Mouse (Mus musculus): ENCODE results near the gene Cln5. TPM values are rescaled to one million over a fixed set of nuclear protein-coding genes. Genes with fewer than 3 reads are reported as not detected.

Gene Cln5
- total RNA-seq (2017): 23.6 and 34.8 TPM in 2 replicates

- peak; percentile 82 for ATAC-seq (replicated peaks; ENCODE audit: low read depth, poor library complexity, severe bottlenecking)
These were observed at the start of gene Cln5 for GRCm38 (mm10) chr14:103069864-103070611. Gene Cln5 (plus strand): TSS chr14:103070216.

- peak; percentile 50 for ATAC-seq (replicated peaks; ENCODE audit: low read depth, poor library complexity, severe bottlenecking)
These were observed 40.8 kb upstream of the Cln5 start for GRCm38 (mm10) chr14:103029203-103029602.

GRCm38 (mm10) chr14:103033271-103033823 is 36.7 kb upstream of the Cln5 start:
- peak; percentile 64 for ATAC-seq (replicated peaks; ENCODE audit: low read depth, poor library complexity, severe bottlenecking)

- ATAC-seq (replicated peaks; ENCODE audit: low read depth, poor library complexity, severe bottlenecking): peak; percentile 43; the same call in 1 of the 2 replicates
These were observed 35.9 kb upstream of the Cln5 start for GRCm38 (mm10) chr14:103034076-103034475.

GRCm38 (mm10) chr14:103037016-103037415 is 33.0 kb upstream of the Cln5 start:
- peak; percentile 87 for ATAC-seq (replicated peaks; ENCODE audit: low read depth, poor library complexity, severe bottlenecking)

- ATAC-seq (replicated peaks; ENCODE audit: low read depth, poor library complexity, severe bottlenecking): no peak
These were observed 23.3 kb upstream of the Cln5 start, which contains the start of gene Acod1 for GRCm38 (mm10) chr14:103046677-103047076. Gene Acod1 (plus strand): TSS chr14:103046977.

GRCm38 (mm10) chr14:103048292-103049086 is 21.5 kb upstream of the Cln5 start:
- peak; percentile 80 for ATAC-seq (replicated peaks; ENCODE audit: low read depth, poor library complexity, severe bottlenecking)

- peak; percentile 85 for ATAC-seq (replicated peaks; ENCODE audit: low read depth, poor library complexity, severe bottlenecking)
These were observed 18.8 kb upstream of the Cln5 start for GRCm38 (mm10) chr14:103051159-103051769.

GRCm38 (mm10) chr14:103054731-103055130 is 15.3 kb upstream of the Cln5 start:
- ATAC-seq (replicated peaks; ENCODE audit: low read depth, poor library complexity, severe bottlenecking): no peak

GRCm38 (mm10) chr14:103056601-103057000 is 13.4 kb upstream of the Cln5 start:
- ATAC-seq (replicated peaks; ENCODE audit: low read depth, poor library complexity, severe bottlenecking): no peak

- peak; percentile 98 for ATAC-seq (replicated peaks; ENCODE audit: low read depth, poor library complexity, severe bottlenecking)
These were observed 11.0 kb upstream of the Cln5 start for GRCm38 (mm10) chr14:103058998-103059397.

- ATAC-seq (replicated peaks; ENCODE audit: low read depth, poor library complexity, severe bottlenecking): no peak
These were observed 10.5 kb upstream of the Cln5 start for GRCm38 (mm10) chr14:103059495-103059894.

- peak; percentile 40 for ATAC-seq (replicated peaks; ENCODE audit: low read depth, poor library complexity, severe bottlenecking)
These were observed 4.5 kb upstream of the Cln5 start for GRCm38 (mm10) chr14:103065294-103066167.

GRCm38 (mm10) chr14:103069465-103069863 is 552 bp upstream of the Cln5 start:
- peak; percentile 4 for ATAC-seq (replicated peaks; ENCODE audit: low read depth, poor library complexity, severe bottlenecking)

- ATAC-seq (replicated peaks; ENCODE audit: low read depth, poor library complexity, severe bottlenecking): peak; percentile 43
These were observed 774 bp downstream of the Cln5 start for GRCm38 (mm10) chr14:103070790-103071189.

- no peak for ATAC-seq (replicated peaks; ENCODE audit: low read depth, poor library complexity, severe bottlenecking)
These were observed 1.5 kb downstream of the Cln5 start for GRCm38 (mm10) chr14:103071471-103071870.

- no peak for ATAC-seq (replicated peaks; ENCODE audit: low read depth, poor library complexity, severe bottlenecking)
These were observed 2.7 kb downstream of the Cln5 start for GRCm38 (mm10) chr14:103072731-103073130.

GRCm38 (mm10) chr14:103073825-103074224 is 3.8 kb downstream of the Cln5 start:
- no peak for ATAC-seq (replicated peaks; ENCODE audit: low read depth, poor library complexity, severe bottlenecking)

GRCm38 (mm10) chr14:103075166-103075565 is 5.2 kb downstream of the Cln5 start:
- ATAC-seq (replicated peaks; ENCODE audit: low read depth, poor library complexity, severe bottlenecking): no peak

Data from common myeloid progenitor, adult 5-6 weeks (primary cell).